Mouse (Mus musculus) forebrain, embryonic 12.5 days (tissue): ENCODE data around the gene Hnrnph2. TPM values are rescaled to one million over a fixed set of nuclear protein-coding genes. Genes with fewer than 3 reads are reported as not detected.

Experiments used
- ATAC-seq: fragments of 200-750 bp; cut with Nextera tagmentation; 2 replicates; pipeline ENCODE4 v1.8.0; 2017; ENCODE audit warnings: moderate TSS enrichment; ENCODE audit not compliant: low FRiP score
- H3K27ac ChIP-seq: fragments of 300-500 bp; sonication (generic); 2 replicates; pipeline ENCODE4 v1.5.1; 2016; ENCODE audit warnings: mild to moderate bottlenecking
- H3K27me3 ChIP-seq: fragments of 300-500 bp; sonication (generic); 2 replicates; pipeline ENCODE4 v1.6.1; 2016; ENCODE audit warnings: mild to moderate bottlenecking
- H3K36me3 ChIP-seq: fragments of 300-500 bp; sonication (generic); replicated peaks from 2 replicates; pipeline ENCODE4 v1.6.1; 2016; ENCODE audit warnings: mild to moderate bottlenecking
- H3K4me1 ChIP-seq: fragments of 300-500 bp; sonication (generic); 2 replicates; pipeline ENCODE4 v1.6.1; 2016
- H3K4me2 ChIP-seq: fragments of 300-500 bp; sonication (generic); 2 replicates; pipeline ENCODE4 v1.6.1; 2016; ENCODE audit warnings: mild to moderate bottlenecking, moderate library complexity
- H3K4me3 ChIP-seq: fragments of 300-500 bp; sonication (generic); replicated peaks from 2 replicates; pipeline ENCODE4 v1.5.1; 2016; ENCODE audit warnings: mild to moderate bottlenecking
- H3K9ac ChIP-seq: fragments of 300-500 bp; sonication (generic); 2 replicates; pipeline ENCODE4 v1.6.1; 2016; ENCODE audit warnings: mild to moderate bottlenecking
- H3K9me3 ChIP-seq: fragments of 300-500 bp; sonication (generic); 2 replicates; pipeline ENCODE4 v1.6.1; 2016
- WGBS: fragments of 180-500 bp; shearing (Covaris S2); methylation state at CpG from one replicate; pipeline ENCODE4 v1.1.7; 2016; 5-methylcytosine and 5-hydroxymethylcytosine counted together
- polyA plus RNA-seq: library from polyadenylated mRNA; unstranded; fragments of >200 nt; fragmentation: Nextera tagmentation; extraction: Ambion mirVana; gene quantifications from 2 replicates; pipeline ENCODE4 v1.2.1, GENCODE M21; 2016

The Hnrnph2 gene
- polyA plus RNA-seq, 1 experiment from 2014 or later = 213 TPM

DNA sequence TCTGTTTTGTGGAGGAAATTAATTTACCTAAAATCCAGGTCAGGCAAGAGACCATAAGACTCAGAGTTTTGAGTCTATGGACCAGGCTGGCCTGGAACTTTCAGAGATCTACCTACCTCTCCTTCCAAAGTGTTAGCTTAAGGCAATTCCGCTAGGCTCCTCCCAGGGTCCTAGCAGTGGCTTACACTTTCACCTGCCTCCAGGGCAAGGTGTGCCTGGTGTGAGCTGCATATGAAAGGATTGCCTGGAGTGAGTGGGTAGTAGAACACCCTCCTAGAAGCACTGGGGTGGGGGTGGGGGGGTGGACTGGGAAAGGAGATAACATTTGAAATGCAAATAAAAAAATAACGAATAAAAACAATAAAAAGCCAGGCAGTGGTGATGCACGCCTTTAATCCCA is 20.7 kb downstream of the Hnrnph2 start:
- Histone ChIP-seq H3K27me3 (no peaks in the 10 kb centered on the region), H3K9me3 (no peaks in the 10 kb centered on the region), H3K4me1 (peaks cover 5% of the 10 kb centered on the region; the same call in 1 of the 2 replicates), H3K36me3 (no peaks in the 10 kb centered on the region), H3K27ac (no peak overlapping the region), H3K4me2 (no peak overlapping the region), H3K9ac (no peak overlapping the region), H3K4me3 (no peak overlapping the region)
- 85% methylated on average over 3 of the region's 3 CpGs for WGBS
- no peak for ATAC-seq

DNA sequence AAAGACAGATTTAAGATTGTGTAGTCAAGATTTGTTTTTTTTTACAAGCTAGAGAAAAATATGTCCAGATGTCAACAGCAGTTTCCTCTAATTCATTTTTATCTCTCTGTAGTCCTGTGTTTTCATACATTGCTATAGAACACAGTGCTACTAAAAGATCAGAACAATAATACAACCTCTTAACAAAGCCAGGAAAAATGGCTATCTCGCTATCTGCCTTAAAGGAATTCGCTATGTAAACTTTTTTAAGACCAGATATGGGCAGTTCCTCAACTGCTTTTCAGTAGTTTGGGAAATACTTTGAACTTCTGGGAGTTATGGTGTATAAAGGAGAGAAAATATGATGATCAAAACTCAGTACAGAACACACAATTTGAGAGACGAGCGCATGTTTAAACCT is 22.4 kb downstream of the Hnrnph2 start:
- H3K36me3 ChIP-seq = no peaks in the 10 kb centered on the region
- no peaks in the 10 kb centered on the region for H3K9me3 ChIP-seq
- no peak overlapping the region for H3K9ac ChIP-seq
- no peak overlapping the region for H3K27ac ChIP-seq
- H3K4me1 ChIP-seq = peaks cover 5% of the 10 kb centered on the region; the same call in 1 of the 2 replicates
- H3K27me3 ChIP-seq = 0 out of 2 replicates have a peak, but pooled peaks cover 4% of the 10 kb centered on the region
- 85% methylated on average over 4 of the region's 4 CpGs for WGBS
- no peak for ATAC-seq
- no peak overlapping the region for H3K4me2 ChIP-seq
- no peak overlapping the region for H3K4me3 ChIP-seq

DNA sequence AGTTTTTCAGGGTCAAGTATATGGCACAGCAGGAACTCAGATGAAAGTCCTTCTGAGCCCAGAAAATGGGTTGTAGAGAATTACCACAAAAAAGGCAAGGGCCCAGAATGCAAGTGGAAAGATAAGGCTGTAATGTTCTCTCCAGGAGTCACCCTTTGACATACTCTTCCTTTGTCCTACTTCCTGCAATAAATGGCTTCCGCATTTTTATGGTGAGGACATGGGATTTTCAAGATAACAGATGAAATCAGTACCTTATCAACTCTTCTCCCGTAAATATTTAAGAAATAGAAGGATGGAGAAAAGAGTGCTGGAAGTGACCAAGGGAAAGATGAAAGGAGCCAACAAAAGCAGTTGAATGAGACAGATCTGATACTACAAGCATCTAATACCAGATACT is 27.2 kb downstream of the Hnrnph2 start:
- H3K27me3 ChIP-seq = 0 out of 2 replicates have a peak, but pooled peaks cover 4% of the 10 kb centered on the region
- no peak for ATAC-seq
- 93% methylated on average over 2 of the region's 2 CpGs for WGBS
- H3K4me1 ChIP-seq = no peaks in the 10 kb centered on the region
- no peak overlapping the region for H3K27ac ChIP-seq
- no peaks in the 10 kb centered on the region for H3K9me3 ChIP-seq
- no peak overlapping the region for H3K4me3 ChIP-seq
- H3K36me3 ChIP-seq = no peaks in the 10 kb centered on the region
- H3K4me2 ChIP-seq = no peak overlapping the region
- H3K9ac ChIP-seq = no peak overlapping the region

DNA sequence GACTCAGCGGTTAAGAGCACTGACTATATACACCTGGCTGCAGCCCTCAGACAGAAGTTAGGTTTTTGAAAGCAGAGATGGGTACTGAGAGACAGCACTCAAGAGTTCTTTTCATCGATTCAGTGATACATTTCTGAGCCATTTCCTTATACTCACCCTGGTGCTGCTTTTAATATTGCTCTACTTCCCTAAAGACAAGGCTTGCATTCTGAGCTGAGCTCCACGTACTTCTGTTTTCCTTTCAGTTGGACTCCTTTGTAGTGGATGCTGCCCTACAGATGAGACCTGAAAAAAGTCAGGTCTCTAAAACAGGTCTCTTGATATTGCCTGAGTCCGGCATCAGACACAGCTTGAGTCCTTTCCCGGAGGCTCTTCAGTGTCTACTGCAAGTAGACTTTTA is 31.7 kb downstream of the Hnrnph2 start:
- no peak for ATAC-seq
- no peaks in the 10 kb centered on the region for H3K9me3 ChIP-seq
- 89% methylated on average over 5 of the region's 5 CpGs for WGBS
- no peak overlapping the region for H3K27ac ChIP-seq
- no peak overlapping the region for H3K4me2 ChIP-seq
- H3K36me3 ChIP-seq = no peaks in the 10 kb centered on the region
- no peak overlapping the region for H3K9ac ChIP-seq
- no peaks in the 10 kb centered on the region for H3K4me1 ChIP-seq
- H3K4me3 ChIP-seq = no peak overlapping the region
- H3K27me3 ChIP-seq = no peaks in the 10 kb centered on the region; the same call in 1 of the 2 replicates

DNA sequence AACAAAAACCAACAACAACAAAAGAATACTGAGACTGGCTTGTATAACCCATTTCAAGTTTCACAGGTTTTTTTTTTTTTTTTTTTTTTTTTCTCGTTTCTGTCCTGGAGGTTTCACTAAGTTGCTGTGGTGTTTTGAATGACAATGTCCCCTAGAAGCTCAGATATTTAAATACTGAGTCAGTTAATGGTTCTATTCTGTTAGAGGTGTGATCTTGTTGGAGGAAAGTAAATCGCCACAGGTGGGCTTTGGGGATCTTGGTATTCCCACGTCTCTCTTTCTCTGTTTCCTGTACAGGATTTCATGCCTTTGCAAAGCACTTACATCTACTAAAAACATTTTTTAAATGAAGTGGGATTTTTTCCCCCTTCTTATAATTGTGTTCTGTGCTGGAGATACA is 34.1 kb downstream of the Hnrnph2 start:
- no peak overlapping the region for H3K4me3 ChIP-seq
- H3K27me3 ChIP-seq = no peaks in the 10 kb centered on the region; the same call in 1 of the 2 replicates
- no peak overlapping the region for H3K4me2 ChIP-seq
- no peaks in the 10 kb centered on the region for H3K9me3 ChIP-seq
- no peaks in the 10 kb centered on the region for H3K36me3 ChIP-seq
- H3K9ac ChIP-seq = no peak overlapping the region
- H3K4me1 ChIP-seq = no peaks in the 10 kb centered on the region
- no peak for ATAC-seq
- H3K27ac ChIP-seq = no peak overlapping the region
- 44% methylated on average over 3 of the region's 3 CpGs for WGBS

DNA sequence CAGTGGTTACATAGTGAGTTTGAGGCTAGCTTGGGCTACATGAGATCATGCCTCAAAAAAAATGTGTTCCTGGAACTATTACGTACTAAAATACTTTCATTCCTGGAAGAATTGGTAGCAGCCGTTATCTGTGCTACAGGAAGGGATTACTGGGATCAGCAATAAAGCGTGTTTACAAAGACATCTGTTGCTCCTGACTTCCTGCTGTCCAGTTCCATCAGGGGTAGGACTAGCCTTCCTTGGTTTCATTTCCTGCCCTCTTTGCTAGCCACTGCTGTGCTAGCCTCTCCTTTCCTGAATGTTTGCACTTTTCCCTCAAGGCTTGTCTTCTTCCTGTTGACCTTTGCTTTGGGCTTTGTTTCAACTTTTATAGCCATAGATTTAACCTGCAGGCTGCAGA is 34.9 kb downstream of the Hnrnph2 start:
- H3K9ac ChIP-seq = no peak overlapping the region
- no peak overlapping the region for H3K4me2 ChIP-seq
- ATAC-seq = no peak
- no peaks in the 10 kb centered on the region for H3K36me3 ChIP-seq
- no peaks in the 10 kb centered on the region for H3K9me3 ChIP-seq
- no peaks in the 10 kb centered on the region; the same call in 1 of the 2 replicates for H3K27me3 ChIP-seq
- no peak overlapping the region for H3K27ac ChIP-seq
- WGBS = 78% methylated on average over 3 of the region's 3 CpGs
- H3K4me3 ChIP-seq = no peak overlapping the region
- no peaks in the 10 kb centered on the region for H3K4me1 ChIP-seq

DNA sequence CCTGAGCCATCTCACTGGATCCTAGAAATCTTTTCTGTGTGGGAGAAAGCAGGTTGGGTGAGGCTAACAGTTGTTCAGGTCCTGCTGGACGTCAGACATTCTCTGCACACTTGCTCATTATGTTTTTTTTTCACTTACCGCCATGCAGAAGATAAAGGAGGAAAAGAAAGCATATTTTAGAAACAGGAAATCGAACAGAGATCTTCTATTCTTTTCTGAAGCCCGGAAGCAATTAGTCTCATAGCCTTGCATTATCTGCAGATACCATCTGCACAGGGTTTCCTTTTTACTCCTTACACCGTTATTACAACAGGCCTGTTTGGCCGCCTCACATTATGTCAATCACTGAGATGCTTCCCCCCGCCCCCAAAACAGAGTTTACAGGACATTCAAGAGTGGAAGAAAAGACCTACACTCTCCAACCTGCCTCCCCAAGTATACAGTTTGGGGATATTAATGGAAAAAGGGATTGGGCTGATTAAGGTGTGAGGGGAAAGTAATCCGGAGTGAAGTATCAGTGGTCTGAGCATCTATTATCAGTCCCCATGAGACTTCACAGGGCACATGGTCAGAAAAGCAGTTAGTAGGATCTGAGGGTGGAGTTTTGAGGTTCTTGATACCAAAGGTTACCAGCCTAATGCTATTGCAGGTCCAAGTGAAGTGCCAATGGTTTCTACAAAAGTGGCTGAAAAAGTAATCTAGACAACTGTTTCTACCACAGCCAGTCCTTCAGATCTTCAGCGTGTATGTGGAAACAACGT is 40.2 kb downstream of the Hnrnph2 start:
- H3K4me3 ChIP-seq = no peak overlapping the region
- no peaks in the 10 kb centered on the region for H3K36me3 ChIP-seq
- no peaks in the 10 kb centered on the region for H3K9me3 ChIP-seq
- no peak overlapping the region for H3K27ac ChIP-seq
- no peak overlapping the region for H3K9ac ChIP-seq
- no peak overlapping the region for H3K4me2 ChIP-seq
- no peak for ATAC-seq
- no peaks in the 10 kb centered on the region for H3K4me1 ChIP-seq
- WGBS = 66% methylated on average over 10 of the region's 10 CpGs
- H3K27me3 ChIP-seq = peaks cover 2% of the 10 kb centered on the region; the same call in 1 of the 2 replicates

DNA sequence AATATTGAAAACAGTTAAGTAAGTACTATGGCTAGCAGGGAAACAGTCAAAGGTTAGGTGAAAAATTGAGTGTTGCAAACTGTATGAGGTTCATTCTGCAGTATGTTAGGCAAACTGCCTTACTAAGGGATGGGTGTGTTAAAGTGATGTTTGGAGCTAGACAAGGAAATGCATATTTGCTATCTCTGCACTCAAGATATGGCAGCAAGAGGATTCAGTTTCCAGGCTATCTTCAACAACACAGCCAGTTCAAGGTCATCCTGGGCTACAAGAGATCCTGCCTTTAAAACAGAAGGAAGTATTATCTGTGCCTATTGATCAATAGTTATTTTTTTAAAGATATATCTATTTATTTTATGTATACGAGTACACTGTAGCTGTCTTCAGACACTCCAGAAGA is 45.4 kb downstream of the Hnrnph2 start:
- no peak overlapping the region for H3K4me3 ChIP-seq
- H3K27me3 ChIP-seq = 0 out of 2 replicates have a peak, but pooled peaks cover 2% of the 10 kb centered on the region
- ATAC-seq = no peak
- H3K4me1 ChIP-seq = no peaks in the 10 kb centered on the region
- WGBS = 87% methylated on average over 1 of the region's 1 CpGs
- no peaks in the 10 kb centered on the region for H3K36me3 ChIP-seq
- no peak overlapping the region for H3K9ac ChIP-seq
- no peak overlapping the region for H3K4me2 ChIP-seq
- H3K9me3 ChIP-seq = no peaks in the 10 kb centered on the region
- H3K27ac ChIP-seq = no peak overlapping the region

DNA sequence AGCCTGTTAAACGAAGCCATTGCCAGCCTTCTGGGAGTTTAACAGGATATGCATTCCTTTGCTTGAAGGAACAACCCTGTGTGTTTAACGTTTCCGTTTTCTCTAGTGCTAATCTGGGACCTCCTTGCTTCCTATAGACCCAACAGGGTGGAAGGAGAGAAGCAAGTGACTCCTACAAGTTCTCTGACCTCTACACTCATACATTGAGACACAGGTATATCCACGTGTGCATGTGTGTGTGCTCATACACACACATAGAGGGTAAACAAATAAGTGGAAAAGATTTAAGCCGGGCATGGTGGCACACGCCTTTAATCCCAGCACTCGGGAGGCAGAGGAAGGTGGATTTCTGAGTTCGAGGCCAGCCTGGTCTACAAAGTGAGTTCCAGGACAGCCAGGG is 46.4 kb downstream of the Hnrnph2 start:
- H3K9me3 ChIP-seq = no peaks in the 10 kb centered on the region
- WGBS = 78% methylated on average over 8 of the region's 8 CpGs
- no peak overlapping the region for H3K4me2 ChIP-seq
- H3K27me3 ChIP-seq = 0 out of 2 replicates have a peak, but pooled peaks cover 8% of the 10 kb centered on the region
- no peaks in the 10 kb centered on the region for H3K36me3 ChIP-seq
- H3K9ac ChIP-seq = no peak overlapping the region
- ATAC-seq = no peak
- no peak overlapping the region for H3K27ac ChIP-seq
- H3K4me1 ChIP-seq = no peaks in the 10 kb centered on the region
- H3K4me3 ChIP-seq = no peak overlapping the region

DNA sequence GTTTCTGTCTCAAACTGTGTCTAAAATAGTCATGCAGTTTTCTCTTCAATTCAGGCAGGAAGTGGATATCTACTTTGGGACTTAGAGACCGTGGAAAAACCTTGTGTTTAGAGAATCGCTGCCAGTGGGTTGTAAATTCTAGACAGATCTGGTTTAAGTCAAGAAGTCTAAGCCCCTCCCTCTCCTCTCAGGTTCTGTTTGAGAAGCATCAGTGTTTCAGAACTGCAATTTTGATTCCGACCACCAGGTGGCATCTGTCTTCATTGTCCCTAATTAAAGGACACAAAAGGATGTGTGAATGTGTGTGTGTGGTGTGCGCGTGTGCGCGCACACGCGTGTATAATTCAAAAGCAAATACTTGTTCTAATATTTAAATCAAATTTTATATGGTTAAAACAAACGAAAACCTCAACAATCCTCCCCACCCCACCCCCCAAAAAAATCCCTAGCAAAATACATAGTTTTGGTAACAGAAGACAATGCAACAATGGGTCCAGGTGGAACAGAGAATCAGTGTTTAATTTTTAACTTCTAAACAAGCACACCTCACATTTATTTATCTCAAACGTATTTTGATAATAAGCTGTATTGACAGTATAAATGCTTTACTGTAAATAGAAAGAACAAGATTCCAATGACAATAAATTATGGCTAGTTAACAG is 47.2 kb downstream of the Hnrnph2 start:
- Histone ChIP-seq H3K4me3 (no peak overlapping the region), H3K9ac (no peak overlapping the region), H3K27ac (no peak overlapping the region), H3K4me2 (no peak overlapping the region), H3K27me3 (0 out of 2 replicates have a peak, but pooled peaks cover 6% of the 10 kb centered on the region), H3K36me3 (no peaks in the 10 kb centered on the region), H3K9me3 (no peaks in the 10 kb centered on the region), H3K4me1 (no peaks in the 10 kb centered on the region)
- WGBS = 22% methylated on average over 11 of the region's 11 CpGs
- ATAC-seq = peak; percentile 75

DNA sequence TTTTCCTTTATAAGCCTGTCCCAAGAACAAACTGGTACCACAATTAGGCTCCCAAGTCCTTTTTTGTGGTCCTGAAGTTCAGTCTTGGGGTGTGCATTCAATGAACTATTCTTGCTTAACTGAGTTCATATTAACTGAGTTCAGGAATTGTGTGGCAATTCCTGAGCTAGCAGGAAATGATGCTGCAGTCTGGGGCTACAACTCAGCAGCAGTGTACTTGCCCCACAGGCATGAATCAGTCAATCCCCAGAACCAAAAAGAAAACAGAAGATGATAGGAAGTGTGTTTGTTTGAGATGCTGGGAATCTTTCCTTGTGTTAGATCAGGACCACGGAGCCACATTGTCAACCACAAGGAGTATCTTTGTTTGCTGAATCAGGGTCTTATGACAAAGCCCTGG is 51.1 kb downstream of the Hnrnph2 start:
- no peak overlapping the region for H3K4me3 ChIP-seq
- H3K4me1 ChIP-seq = no peaks in the 10 kb centered on the region
- H3K27ac ChIP-seq = no peak overlapping the region
- no peak overlapping the region for H3K9ac ChIP-seq
- H3K4me2 ChIP-seq = no peak overlapping the region
- H3K36me3 ChIP-seq = no peaks in the 10 kb centered on the region
- H3K9me3 ChIP-seq = no peaks in the 10 kb centered on the region
- 82% methylated on average over 1 of the region's 1 CpGs for WGBS
- no peak for ATAC-seq
- H3K27me3 ChIP-seq = 0 out of 2 replicates have a peak, but pooled peaks cover 10% of the 10 kb centered on the region
